Mouse (Mus musculus): ENCODE data around the gene Caln1.
"Not testable (repeated sequence)": the region's sequence is repeated elsewhere in the genome, so short reads cannot be mapped to it uniquely, and the experiment has no call there.

The Caln1 gene

GRCm38 (mm10) chr5:130515395-130515794 lies 146.1 kb downstream of the Caln1 start:
- DNase-seq (ENCODE audit: inconsistent age in 2 of 2, low spot score in 1 of 2): no peak

GRCm38 (mm10) chr5:130520527-130520926 lies 151.3 kb downstream of the Caln1 start:
- no peak for DNase-seq (ENCODE audit: inconsistent age in 2 of 2, low spot score in 1 of 2)

GRCm38 (mm10) chr5:130527416-130527815 lies 158.2 kb downstream of the Caln1 start:
- DNase-seq (ENCODE audit: inconsistent age in 2 of 2, low spot score in 1 of 2): no peak

GRCm38 (mm10) chr5:130547496-130547895 lies 178.2 kb downstream of the Caln1 start:
- DNase-seq (ENCODE audit: inconsistent age in 2 of 2, low spot score in 1 of 2): peak in 1 of 2 experiments; percentile 14

DNA sequence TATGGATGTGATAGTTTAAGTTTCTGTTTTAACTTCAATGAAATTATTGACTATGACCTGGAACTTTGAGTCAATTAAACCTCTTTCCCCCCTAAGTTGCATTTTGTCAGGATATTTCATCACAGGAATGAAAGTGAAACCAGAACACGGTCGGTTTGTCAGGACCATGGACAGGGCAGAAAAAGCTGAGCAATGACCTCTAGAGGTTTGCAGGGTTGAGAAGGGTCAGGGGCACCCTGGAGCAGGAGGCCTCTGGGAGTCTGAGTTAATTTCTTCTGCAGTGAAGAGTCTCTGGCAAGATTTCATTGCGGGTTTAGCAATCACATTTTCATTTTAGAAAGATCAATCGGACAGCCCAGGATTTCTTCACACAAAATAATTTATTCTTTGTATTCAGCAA lies 184.7 kb downstream of the Caln1 start:
- DNase-seq (ENCODE audit: inconsistent age in 2 of 2, low spot score in 1 of 2): peak; percentile 24 to 81

- peak; percentile 60 to 80 for DNase-seq (ENCODE audit: inconsistent age in 2 of 2, low spot score in 1 of 2)
Observed at GRCm38 (mm10) chr5:130563146-130563545, 193.9 kb downstream of the Caln1 start.

GRCm38 (mm10) chr5:130566002-130566401 lies 196.7 kb downstream of the Caln1 start:
- no peak for DNase-seq (ENCODE audit: inconsistent age in 2 of 2, low spot score in 1 of 2)

DNA sequence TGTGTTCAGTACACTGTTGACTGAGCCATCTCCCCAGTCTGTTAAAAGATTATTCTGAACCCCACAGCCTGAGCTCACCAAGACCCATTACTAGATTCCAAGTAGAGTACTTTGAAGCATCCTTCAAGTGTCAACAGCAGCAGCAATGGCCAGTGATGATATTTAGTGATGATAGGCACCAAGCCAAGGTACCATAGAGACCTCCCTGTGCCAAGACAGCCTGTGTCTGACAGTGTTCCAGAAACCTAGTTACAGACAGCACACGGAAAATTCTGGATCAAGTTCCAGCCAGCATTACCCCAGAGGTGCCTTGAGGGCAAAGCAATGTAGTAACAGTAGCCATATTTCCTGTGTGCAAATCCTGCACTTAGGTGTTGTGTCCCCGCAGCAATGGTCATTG lies 208.3 kb downstream of the Caln1 start:
- DNase-seq (ENCODE audit: inconsistent age in 2 of 2, low spot score in 1 of 2): peak in 1 of 2 experiments; percentile 50

GRCm38 (mm10) chr5:130584042-130584441 lies 214.8 kb downstream of the Caln1 start:
- no peak for DNase-seq (ENCODE audit: inconsistent age in 2 of 2, low spot score in 1 of 2)

DNA sequence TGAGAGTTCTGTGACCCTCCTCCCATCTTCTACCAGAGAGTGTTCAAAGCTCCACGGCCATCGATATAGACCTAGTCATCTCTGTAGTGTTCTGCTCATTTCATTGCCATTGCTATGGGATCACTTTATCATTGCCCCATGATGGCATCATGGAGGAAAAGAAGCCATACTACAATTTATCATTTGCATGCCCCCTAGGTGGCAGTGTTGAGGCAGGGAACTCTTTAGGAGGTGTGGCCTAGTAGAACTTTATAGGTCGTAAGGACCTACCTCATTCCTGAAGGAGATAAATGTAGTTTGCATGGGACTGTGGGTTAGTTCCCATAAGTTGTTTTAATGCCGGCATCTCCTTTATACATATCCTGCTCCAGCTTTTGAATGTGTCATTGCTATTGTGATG lies 217.0 kb downstream of the Caln1 start:
- DNase-seq (ENCODE audit: inconsistent age in 2 of 2, low spot score in 1 of 2): peak; percentile 17 to 76

- DNase-seq (ENCODE audit: inconsistent age in 2 of 2, low spot score in 1 of 2): no peak
Observed at GRCm38 (mm10) chr5:130596541-130596940, 227.3 kb downstream of the Caln1 start.

- no peak for DNase-seq (ENCODE audit: inconsistent age in 2 of 2, low spot score in 1 of 2)
Observed at GRCm38 (mm10) chr5:130613657-130614056, 244.4 kb downstream of the Caln1 start.

GRCm38 (mm10) chr5:130614209-130614608 lies 245.0 kb downstream of the Caln1 start:
- no peak for DNase-seq (ENCODE audit: inconsistent age in 2 of 2, low spot score in 1 of 2)

- no peak for DNase-seq (ENCODE audit: inconsistent age in 2 of 2, low spot score in 1 of 2)
Observed at GRCm38 (mm10) chr5:130620060-130620459, 250.8 kb downstream of the Caln1 start.

DNA sequence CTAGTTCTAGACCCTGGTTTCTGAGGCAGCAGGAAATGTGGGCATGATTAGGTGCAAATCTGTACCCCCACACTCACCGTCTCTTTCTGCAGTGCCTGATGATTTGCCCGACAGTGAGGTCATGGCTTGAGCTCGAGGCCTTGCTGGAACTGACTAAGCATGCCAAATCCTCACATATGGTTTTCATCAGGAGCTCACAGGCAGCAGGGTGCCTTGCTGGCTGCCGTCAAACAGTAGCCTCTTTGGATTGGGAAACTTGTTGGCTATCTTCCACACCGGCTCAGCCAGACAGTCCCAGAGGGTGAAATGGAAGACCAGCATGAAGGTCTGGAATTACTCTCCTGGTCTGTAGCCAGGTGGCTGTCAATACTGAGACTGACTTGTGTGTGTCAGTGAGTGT lies 254.0 kb downstream of the Caln1 start:
- DNase-seq (ENCODE audit: inconsistent age in 2 of 2, low spot score in 1 of 2): peak; percentile 73 to 93

GRCm38 (mm10) chr5:130627800-130628199 lies 258.5 kb downstream of the Caln1 start:
- no peak for DNase-seq (ENCODE audit: inconsistent age in 2 of 2, low spot score in 1 of 2)

GRCm38 (mm10) chr5:130635397-130635796 lies 266.1 kb downstream of the Caln1 start:
- DNase-seq (ENCODE audit: inconsistent age in 2 of 2, low spot score in 1 of 2): no peak

- no peak for DNase-seq (ENCODE audit: inconsistent age in 2 of 2, low spot score in 1 of 2)
Observed at GRCm38 (mm10) chr5:130641881-130642280, 272.6 kb downstream of the Caln1 start.

DNA sequence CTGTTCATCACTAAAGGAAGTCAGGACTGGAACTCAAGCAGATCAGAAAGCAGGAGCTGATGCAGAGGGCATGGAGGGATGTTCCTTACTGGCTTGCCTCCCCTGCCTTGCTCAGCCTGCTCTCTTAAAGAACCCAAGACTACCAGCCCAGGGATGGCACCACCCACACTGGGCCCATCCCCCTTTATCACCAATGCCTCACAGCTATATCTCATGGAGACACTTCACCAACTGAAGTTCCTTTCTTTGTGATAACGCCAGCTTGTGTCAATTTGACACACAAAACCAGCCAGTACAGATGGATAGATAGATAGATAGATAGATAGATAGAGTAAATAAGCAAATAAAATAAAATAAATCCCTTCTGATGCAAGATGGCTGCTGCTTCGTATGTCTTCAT lies 276.9 kb downstream of the Caln1 start:
- not testable (repeated sequence) for DNase-seq (ENCODE audit: inconsistent age in 2 of 2, low spot score in 1 of 2)

DNA sequence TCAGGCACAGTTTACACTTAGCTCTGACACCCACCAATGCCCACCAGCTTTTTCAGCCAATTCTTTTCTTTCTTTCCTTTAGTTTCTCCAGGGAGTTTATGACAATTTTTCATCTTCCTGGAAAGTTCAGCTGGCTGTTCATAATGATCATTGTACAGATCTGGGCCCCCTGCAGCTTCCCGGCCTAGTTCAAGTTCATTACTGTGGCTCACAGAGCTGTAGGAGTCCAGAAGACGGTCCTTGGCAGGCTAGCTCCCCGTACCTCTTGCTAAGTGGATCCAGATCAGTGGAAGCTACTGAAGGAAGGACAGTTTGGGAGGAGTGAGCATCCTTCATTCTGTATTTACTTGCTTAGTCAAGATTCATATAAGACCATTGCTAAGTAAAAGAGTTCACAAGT lies 288.9 kb downstream of the Caln1 start:
- no peak for DNase-seq (ENCODE audit: inconsistent age in 2 of 2, low spot score in 1 of 2)

DNA sequence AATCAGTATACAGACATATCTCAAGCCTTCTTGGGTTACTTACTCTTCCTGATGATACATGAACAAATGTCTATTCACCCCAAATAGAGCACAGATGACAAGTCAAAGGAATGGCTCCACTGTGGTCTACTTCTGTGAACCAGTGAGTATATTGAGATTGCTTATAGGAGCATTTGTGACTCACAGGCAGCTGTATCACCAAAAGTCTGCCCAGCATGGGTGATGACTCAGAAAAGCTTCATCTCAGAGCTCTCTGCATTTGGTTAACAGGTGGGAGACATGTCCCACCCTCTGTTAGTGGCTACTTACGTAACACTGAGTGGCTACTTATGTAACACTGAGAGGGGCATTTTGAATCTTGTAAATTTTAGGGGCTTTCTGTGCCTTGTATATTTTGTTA lies 296.8 kb downstream of the Caln1 start:
- no peak for DNase-seq (ENCODE audit: inconsistent age in 2 of 2, low spot score in 1 of 2)

DNA sequence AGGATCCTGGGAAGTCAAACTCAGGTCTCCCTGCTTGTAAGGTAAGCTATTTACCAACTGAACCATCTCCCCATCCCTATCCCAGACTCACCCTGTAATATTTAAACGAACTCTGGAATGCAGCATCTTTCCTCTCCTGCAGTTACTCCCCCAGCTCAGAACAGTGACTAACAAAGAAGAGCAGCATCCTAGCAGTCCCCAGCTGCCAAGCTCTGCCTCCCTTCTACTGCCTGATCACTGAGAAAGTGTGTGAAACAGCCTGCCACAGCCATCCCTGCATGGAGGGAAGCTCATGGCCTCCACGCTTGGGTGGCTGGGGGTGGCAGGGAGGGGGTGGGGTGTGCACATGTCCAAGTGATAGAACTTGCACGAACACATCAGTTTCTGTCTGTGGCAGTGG lies 303.3 kb downstream of the Caln1 start:
- DNase-seq (ENCODE audit: inconsistent age in 2 of 2, low spot score in 1 of 2): no peak

- no peak for DNase-seq (ENCODE audit: inconsistent age in 2 of 2, low spot score in 1 of 2)
Observed at GRCm38 (mm10) chr5:130673092-130673491, 303.8 kb downstream of the Caln1 start.

DNA sequence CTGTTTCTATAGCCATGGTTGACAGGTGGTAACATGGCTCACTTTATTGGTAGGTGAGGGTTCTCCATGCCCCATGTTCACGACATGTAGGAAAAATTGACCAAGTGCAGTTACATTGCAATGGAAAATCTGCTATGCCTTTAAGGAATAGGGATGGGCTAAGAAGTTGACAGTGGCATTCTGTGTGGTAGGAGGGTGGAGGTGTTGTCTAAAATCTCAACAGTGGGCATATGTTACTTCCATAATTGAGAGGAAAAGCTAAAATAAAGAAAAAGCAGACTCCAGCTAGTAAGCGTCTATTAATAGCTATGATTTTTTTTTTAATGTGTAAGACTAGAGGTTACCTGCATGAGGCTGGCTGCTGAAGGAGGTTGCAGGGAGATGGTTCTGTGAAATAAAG lies 308.6 kb downstream of the Caln1 start:
- no peak for DNase-seq (ENCODE audit: inconsistent age in 2 of 2, low spot score in 1 of 2)

Data from adrenal gland, adult (tissue).